Mouse (Mus musculus): ENCODE measurements around the gene Vmn1r104.
"Not testable (repeated sequence)": the region's sequence is repeated elsewhere in the genome, so short reads cannot be mapped to it uniquely, and the experiment has no call there.

Gene Vmn1r104

GRCm38 (mm10) chr7:20533537-20533936, at the start of gene Vmn1r104:
TSS of gene Vmn1r104 (plus strand) at chr7:20533837.
- not testable (repeated sequence) for DNase-seq

DNA sequence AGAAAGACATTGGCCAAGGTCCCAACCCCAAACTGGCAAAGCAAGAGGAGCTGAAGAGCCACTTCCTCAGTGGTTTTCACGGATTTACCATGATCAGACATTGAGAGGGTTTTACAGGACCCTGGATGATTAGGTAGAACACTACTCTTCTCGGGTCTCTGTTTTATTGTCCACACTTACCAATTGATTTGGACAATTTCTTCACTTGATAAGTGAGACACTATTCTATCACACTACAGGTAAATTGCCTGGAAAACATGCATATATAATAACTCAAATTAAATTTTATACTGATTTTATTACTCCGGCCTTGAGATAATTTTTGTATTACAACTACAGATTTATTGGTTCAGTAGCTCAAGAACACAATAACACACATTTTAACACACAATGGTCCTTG, 23.2 kb upstream of the Vmn1r104 start, which contains the start of gene Vmn1r103:
TSS of gene Vmn1r103 (minus strand) at position 101 of the 400 bp plus-strand sequence.
- DNase-seq, result not testable (repeated sequence)

- not testable (repeated sequence) for DNase-seq
Measured at GRCm38 (mm10) chr7:20545657-20546056, 12.0 kb downstream of the Vmn1r104 start, which contains the start of gene Gm5726. TSS of gene Gm5726 (minus strand) at chr7:20545757.

DNA sequence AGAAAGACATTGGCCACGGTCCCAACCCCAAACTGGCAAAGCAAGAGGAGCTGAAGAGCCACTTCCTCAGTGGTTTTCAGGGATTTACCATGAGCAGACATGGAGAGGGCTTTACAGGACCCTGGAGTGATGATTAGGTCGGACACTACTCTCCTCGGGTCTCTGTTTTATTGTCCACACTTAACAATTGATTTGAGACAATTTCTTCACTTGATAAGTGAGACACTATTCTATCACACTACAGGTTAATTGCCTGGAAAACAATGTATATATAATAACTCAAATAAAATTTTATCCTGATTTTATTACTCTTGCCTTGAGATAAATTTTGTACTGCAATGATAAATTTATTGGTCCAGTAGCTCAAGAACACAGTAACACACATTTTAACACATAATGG, 42.5 kb downstream of the Vmn1r104 start, which contains the start of gene Gm4141:
TSS of gene Gm4141 (minus strand) at position 101 of the 400 bp plus-strand sequence.
- not testable (repeated sequence) for DNase-seq
